Mouse (Mus musculus) midbrain, embryonic 16.5 days (tissue): ENCODE results near the gene Gpnmb. TPM values are rescaled to one million over a fixed set of nuclear protein-coding genes. Genes with fewer than 3 reads are reported as not detected.

Experiments
- ATAC-seq: fragments of 200-750 bp; cut with Nextera tagmentation; 2 replicates; pipeline ENCODE4 v1.8.0; 2017; ENCODE audit warnings: moderate TSS enrichment
- H3K27ac ChIP-seq: fragments of 300-500 bp; sonication (generic); 2 replicates; pipeline ENCODE4 v1.5.1; 2014; ENCODE audit warnings: mild to moderate bottlenecking, low read length, mixed read lengths
- H3K27me3 ChIP-seq: fragments of 300-500 bp; sonication (generic); 2 replicates; pipeline ENCODE4 v1.6.1; 2014; ENCODE audit warnings: low read depth, low read length, mixed read lengths; ENCODE audit not compliant: control insufficient read depth, insufficient read depth
- H3K36me3 ChIP-seq: fragments of 300-500 bp; sonication (generic); 2 replicates; pipeline ENCODE4 v1.6.1; 2014; ENCODE audit warnings: mild to moderate bottlenecking, low read length, moderate library complexity, mixed read lengths; ENCODE audit not compliant: control insufficient read depth, insufficient read depth
- H3K4me1 ChIP-seq: fragments of 300-500 bp; sonication (generic); 2 replicates; pipeline ENCODE4 v1.6.1; 2014; ENCODE audit warnings: mild to moderate bottlenecking, low read length, mixed read lengths; ENCODE audit not compliant: control insufficient read depth, insufficient read depth
- H3K4me2 ChIP-seq: fragments of 300-500 bp; sonication (generic); 2 replicates; pipeline ENCODE4 v1.6.1; 2014; ENCODE audit warnings: mild to moderate bottlenecking, low read length, mixed read lengths
- H3K4me3 ChIP-seq: fragments of 300-500 bp; sonication (generic); 2 replicates; pipeline ENCODE4 v1.5.1; 2014; ENCODE audit warnings: low read depth, mild to moderate bottlenecking, low read length, moderate library complexity, mixed read lengths
- H3K9ac ChIP-seq: fragments of 300-500 bp; sonication (generic); 2 replicates; pipeline ENCODE4 v1.6.1; 2014; ENCODE audit warnings: low read depth, low read length, mixed read lengths
- H3K9me3 ChIP-seq: fragments of 300-500 bp; sonication (generic); replicated peaks from 2 replicates; pipeline ENCODE4 v1.6.1; 2014; ENCODE audit warnings: mild to moderate bottlenecking, low read length, mixed read lengths; ENCODE audit not compliant: control insufficient read depth, poor library complexity, severe bottlenecking
- WGBS: fragments of 180-500 bp; shearing (Covaris S2); extraction: QIAGEN DNeasy Blood & Tissue Kit; methylation state at CpG from one replicate; pipeline ENCODE4 v1.1.7; 2014; 5-methylcytosine and 5-hydroxymethylcytosine counted together
- polyA plus RNA-seq: library from polyadenylated mRNA; unstranded; fragments of >200 nt; fragmentation: Nextera tagmentation; extraction: Ambion mirVana; gene quantifications from 2 replicates; pipeline ENCODE4 v1.2.1, GENCODE M21; 2015

The Gpnmb gene
- polyA plus RNA-seq, 1 experiment from 2014 or later: 0.63 TPM

GRCm38 (mm10) chr6:49023315-49023714, 13.0 kb upstream of the Gpnmb start:
- WGBS: 90% methylated on average over 10 of the region's 10 CpGs
- no peak for ATAC-seq
- no peak overlapping the region for H3K4me3 ChIP-seq
- H3K4me2 ChIP-seq: no peak overlapping the region
- H3K36me3 ChIP-seq: no peaks in the 10 kb centered on the region
- no peak overlapping the region for H3K9ac ChIP-seq
- H3K9me3 ChIP-seq: no peaks in the 10 kb centered on the region
- no peaks in the 10 kb centered on the region for H3K27me3 ChIP-seq
- no peaks in the 10 kb centered on the region for H3K4me1 ChIP-seq
- no peak overlapping the region for H3K27ac ChIP-seq

DNA sequence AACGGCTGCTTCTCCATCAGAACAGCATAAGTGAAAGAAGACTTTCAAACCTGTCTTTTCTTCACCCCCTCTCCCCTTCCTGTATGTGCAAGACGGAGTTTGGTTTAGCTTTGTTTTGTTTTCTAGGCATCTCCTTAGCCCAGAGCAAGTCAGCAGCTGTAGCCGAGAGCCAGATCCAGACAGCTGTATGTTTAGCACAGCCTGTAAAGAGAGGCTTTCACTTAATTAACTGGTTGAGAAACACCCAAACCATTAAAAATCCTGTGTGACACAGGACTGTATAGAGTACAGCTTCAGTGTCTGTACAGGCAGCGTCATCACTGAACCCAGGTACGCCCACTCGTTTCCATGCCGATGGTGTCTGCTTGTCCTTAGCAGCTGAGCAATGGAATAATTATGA, 11.1 kb upstream of the Gpnmb start:
- no peaks in the 10 kb centered on the region for H3K9me3 ChIP-seq
- WGBS: 83% methylated on average over 7 of the region's 7 CpGs
- ATAC-seq: no peak
- no peaks in the 10 kb centered on the region for H3K4me1 ChIP-seq
- H3K27me3 ChIP-seq: no peaks in the 10 kb centered on the region
- no peak overlapping the region for H3K9ac ChIP-seq
- H3K4me2 ChIP-seq: no peak overlapping the region
- H3K4me3 ChIP-seq: no peak overlapping the region
- H3K27ac ChIP-seq: no peak overlapping the region
- no peaks in the 10 kb centered on the region for H3K36me3 ChIP-seq

DNA sequence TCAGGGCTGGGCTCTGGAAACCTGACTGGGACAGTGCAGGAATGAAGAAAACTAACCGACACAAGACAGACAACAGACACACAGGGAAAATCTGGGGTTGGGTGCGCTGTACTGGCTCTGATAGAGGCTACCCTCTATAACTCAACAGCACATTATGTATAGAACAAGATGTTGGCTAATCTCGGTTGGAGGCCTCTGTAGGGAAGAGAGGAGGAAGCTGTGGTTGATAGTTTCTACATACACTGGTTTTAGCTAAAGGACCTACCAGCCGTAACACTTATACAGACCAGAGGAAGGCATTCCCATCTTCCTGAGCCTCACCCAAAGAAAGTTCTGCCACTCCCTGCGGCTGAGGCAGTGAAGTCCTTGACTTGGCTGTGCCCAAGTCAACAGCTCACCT, 9.8 kb upstream of the Gpnmb start:
- H3K9ac ChIP-seq: no peak overlapping the region
- 95% methylated on average over 5 of the region's 5 CpGs for WGBS
- ATAC-seq: no peak
- no peaks in the 10 kb centered on the region for H3K4me1 ChIP-seq
- H3K27ac ChIP-seq: no peak overlapping the region
- H3K4me3 ChIP-seq: no peak overlapping the region
- H3K36me3 ChIP-seq: no peaks in the 10 kb centered on the region
- no peaks in the 10 kb centered on the region for H3K27me3 ChIP-seq
- H3K4me2 ChIP-seq: no peak overlapping the region
- H3K9me3 ChIP-seq: no peaks in the 10 kb centered on the region

DNA sequence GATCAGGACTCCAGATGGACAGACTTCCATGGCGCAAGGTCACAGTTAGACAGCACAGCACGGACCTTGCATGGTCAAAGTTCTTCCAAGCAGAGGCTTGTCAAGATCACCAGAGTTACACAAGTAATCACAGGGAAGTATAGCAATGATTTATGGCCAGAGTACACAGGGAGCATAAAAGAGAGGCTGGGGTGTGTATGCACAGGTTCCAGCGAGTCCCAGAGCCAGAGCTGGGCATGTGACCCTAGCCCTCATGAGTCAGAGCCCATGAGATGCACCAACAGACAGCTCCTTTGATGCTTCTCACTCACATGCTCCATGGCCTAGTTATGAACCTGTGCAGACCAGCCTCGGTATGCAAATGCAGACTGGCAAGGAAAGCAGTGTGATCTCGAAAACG, 8.3 kb upstream of the Gpnmb start:
- Histone ChIP-seq H3K4me1 (no peaks in the 10 kb centered on the region), H3K27ac (no peak overlapping the region), H3K9ac (no peak overlapping the region), H3K27me3 (no peaks in the 10 kb centered on the region; the same call in 1 of the 2 replicates), H3K4me3 (no peak overlapping the region), H3K9me3 (no peaks in the 10 kb centered on the region), H3K4me2 (no peak overlapping the region), H3K36me3 (no peaks in the 10 kb centered on the region)
- no peak for ATAC-seq
- 93% methylated on average over 6 of the region's 6 CpGs for WGBS

DNA sequence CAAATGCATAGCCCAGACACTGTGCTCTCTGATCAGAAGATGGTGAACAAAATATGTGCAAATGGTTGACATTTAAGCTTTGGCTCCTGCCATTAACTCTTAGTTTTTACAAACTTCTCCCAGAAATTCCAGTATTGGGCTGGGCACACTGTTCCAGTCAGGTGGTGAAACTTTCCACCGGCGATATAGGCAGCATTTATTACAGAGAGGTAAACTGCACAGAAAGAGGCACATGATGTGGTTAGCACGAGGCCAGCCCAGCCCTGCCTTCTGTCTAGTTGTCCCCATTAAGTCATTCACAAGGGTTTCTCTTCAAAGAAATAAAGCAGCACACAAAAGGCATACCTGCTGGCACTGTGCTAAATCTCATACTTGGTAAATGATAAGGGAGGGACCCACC, 7.6 kb upstream of the Gpnmb start:
- no peak overlapping the region for H3K27ac ChIP-seq
- no peak overlapping the region for H3K4me2 ChIP-seq
- no peak overlapping the region for H3K9ac ChIP-seq
- no peaks in the 10 kb centered on the region for H3K9me3 ChIP-seq
- ATAC-seq: no peak
- H3K4me3 ChIP-seq: no peak overlapping the region
- 86% methylated on average over 3 of the region's 3 CpGs for WGBS
- H3K4me1 ChIP-seq: no peaks in the 10 kb centered on the region
- no peaks in the 10 kb centered on the region; the same call in 1 of the 2 replicates for H3K27me3 ChIP-seq
- H3K36me3 ChIP-seq: no peaks in the 10 kb centered on the region

- no peaks in the 10 kb centered on the region for H3K4me1 ChIP-seq
- H3K4me3 ChIP-seq: no peak overlapping the region
- no peaks in the 10 kb centered on the region; the same call in 1 of the 2 replicates for H3K27me3 ChIP-seq
- no peak for ATAC-seq
- H3K4me2 ChIP-seq: no peak overlapping the region
- no peaks in the 10 kb centered on the region for H3K9me3 ChIP-seq
- no peaks in the 10 kb centered on the region for H3K36me3 ChIP-seq
- H3K27ac ChIP-seq: no peak overlapping the region
- 87% methylated on average over 4 of the region's 4 CpGs for WGBS
- H3K9ac ChIP-seq: no peak overlapping the region
Observed at GRCm38 (mm10) chr6:49031230-49031629, 5.1 kb upstream of the Gpnmb start.

DNA sequence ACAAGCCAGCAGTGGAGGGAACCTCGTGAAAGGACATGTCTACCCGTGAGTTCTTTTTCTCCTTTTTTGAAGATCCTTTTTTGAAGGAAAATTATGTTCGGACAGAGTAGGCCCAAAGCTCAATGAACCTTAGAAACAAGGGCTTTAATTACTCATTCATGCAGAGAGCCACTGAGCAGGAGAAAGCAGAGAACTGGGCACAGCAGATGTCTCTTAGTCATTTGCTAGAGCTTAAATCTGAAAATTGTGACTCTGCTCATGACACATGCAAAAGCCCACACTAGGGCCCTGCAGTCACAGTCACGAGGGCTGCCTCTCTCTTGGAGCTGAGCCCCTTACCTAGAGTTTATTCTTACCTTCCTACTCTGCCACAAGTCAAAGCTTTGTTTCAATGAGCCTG, 3.6 kb upstream of the Gpnmb start:
- Histone ChIP-seq H3K27me3 (peaks cover 5% of the 10 kb centered on the region; the same call in 1 of the 2 replicates), H3K36me3 (no peaks in the 10 kb centered on the region), H3K9me3 (no peaks in the 10 kb centered on the region), H3K4me3 (no peak overlapping the region), H3K27ac (no peak overlapping the region), H3K4me1 (no peaks in the 10 kb centered on the region; the same call in 1 of the 2 replicates), H3K4me2 (no peak overlapping the region), H3K9ac (no peak overlapping the region)
- WGBS: 64% methylated on average over 4 of the region's 4 CpGs
- ATAC-seq: no peak

- ATAC-seq: no peak
- H3K4me1 ChIP-seq: peaks cover 4% of the 10 kb centered on the region; the same call in 1 of the 2 replicates
- H3K36me3 ChIP-seq: no peaks in the 10 kb centered on the region
- H3K27me3 ChIP-seq: peaks cover 5% of the 10 kb centered on the region; the same call in 1 of the 2 replicates
- no peak overlapping the region for H3K9ac ChIP-seq
- no peak overlapping the region for H3K27ac ChIP-seq
- WGBS: 74% methylated on average over 12 of the region's 12 CpGs
- no peak overlapping the region for H3K4me3 ChIP-seq
- H3K9me3 ChIP-seq: no peaks in the 10 kb centered on the region
- no peak overlapping the region for H3K4me2 ChIP-seq
Observed at GRCm38 (mm10) chr6:49037268-49037662, 919 bp downstream of the Gpnmb start.

DNA sequence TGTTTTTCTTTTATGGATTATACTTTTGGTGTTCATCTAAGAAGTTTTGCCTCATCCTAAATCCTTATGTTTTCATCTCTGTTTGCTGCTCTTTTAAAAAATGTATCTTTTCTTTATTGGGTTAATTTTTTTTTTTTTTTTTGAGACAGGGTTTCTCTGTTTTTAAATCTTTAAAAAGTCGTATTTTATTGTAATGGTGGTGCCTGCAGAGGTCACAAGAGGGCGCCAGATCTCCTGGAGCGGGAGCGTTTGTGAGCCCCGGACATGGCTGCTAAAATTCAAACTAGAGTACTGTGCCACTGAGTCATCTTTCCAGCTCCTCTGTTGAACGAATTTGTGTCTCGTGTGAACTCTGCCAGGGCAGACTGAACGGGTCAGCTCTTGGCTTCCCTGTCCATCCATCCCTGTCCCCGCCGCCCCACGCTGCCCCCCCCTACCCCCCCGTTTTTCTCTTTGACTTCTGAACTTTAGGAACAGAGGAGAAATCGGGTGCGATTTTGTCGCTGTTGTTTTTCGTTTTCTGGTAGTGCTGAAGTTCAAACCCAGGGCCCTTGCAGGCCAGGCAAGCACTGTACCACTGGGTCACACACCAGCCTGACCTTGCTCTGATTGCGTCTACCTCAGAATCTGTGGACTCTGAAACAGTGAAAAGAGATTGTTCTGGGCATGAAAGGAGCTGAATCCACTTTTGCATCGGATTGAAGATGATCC, 3.3 kb downstream of the Gpnmb start:
- no peak overlapping the region for H3K27ac ChIP-seq
- peaks cover 4% of the 10 kb centered on the region; the same call in 1 of the 2 replicates for H3K4me1 ChIP-seq
- H3K4me3 ChIP-seq: peak overlapping the region; percentile 24
- 9% methylated on average over 18 of the region's 18 CpGs for WGBS
- peak overlapping the region; percentile 49 for H3K4me2 ChIP-seq
- no peak overlapping the region for H3K9ac ChIP-seq
- H3K36me3 ChIP-seq: no peaks in the 10 kb centered on the region
- ATAC-seq: peak; percentile 68; the same call in 1 of the 2 replicates
- peaks cover 5% of the 10 kb centered on the region; the same call in 1 of the 2 replicates for H3K27me3 ChIP-seq
- H3K9me3 ChIP-seq: no peaks in the 10 kb centered on the region
